Mouse (Mus musculus): ENCODE data around the gene Hpse.

GRCm38 (mm10) chr5:100685631-100686030 lies 33.9 kb downstream of the Hpse start:
- TF ChIP-seq POLR2A (IDR thresholded peaks at IDR 0.05; ENCODE audit: insufficient read length, low read depth) (no peak), USF1 (IDR thresholded peaks at IDR 0.05; ENCODE audit: low read depth) (no peak), MAX (IDR thresholded peaks at IDR 0.05; ENCODE audit: low read depth) (no peak)
